Comparison of ENCODE assay signal across 11 mouse cellular contexts in genomic region chr1:72827411-72828315, GRCm38 (mm10). TPM values are rescaled to one million over a fixed set of nuclear protein-coding genes. Genes with fewer than 3 reads are reported as not detected.
DNase-seq lines count a peak whose midpoint lies in the region; ATAC-seq and TF ChIP-seq lines count a peak whose summit lies in the region.
"Had no signal": no experiment of that assay in that cellular context is flagged by ENCODE, and none has a peak within 500 bp of the region (broad histone marks: within the 10 kb centered on the region; RNA-seq: fewer than 3 reads in every experiment).

No protein-coding gene starts in this region.

- H3K27ac ChIP-seq in liver, postnatal 0 days (ENCODE audit: low read depth) = no peak overlapping the region
- H3K27ac ChIP-seq in embryonic facial prominence, embryonic 13.5 days = peak overlapping the region; percentile 78
- H3K27ac ChIP-seq in hindbrain, embryonic 16.5 days (ENCODE audit: low read depth, low read length) = peak overlapping the region; percentile 66
- H3K27ac ChIP-seq in neural tube, embryonic 12.5 days = peak overlapping the region; percentile 76; the same call in 1 of the 2 replicates

- peaks cover 20% of the 10 kb centered on the region for H3K27me3 ChIP-seq in liver, postnatal 0 days (ENCODE audit: insufficient read depth, low read length)
- peaks cover 3% of the 10 kb centered on the region; the same call in 1 of the 2 replicates for H3K27me3 ChIP-seq in embryonic facial prominence, embryonic 13.5 days
- H3K27me3 ChIP-seq in hindbrain, embryonic 16.5 days (replicated peaks; ENCODE audit: control insufficient read depth, insufficient read depth, low read length) = no peaks in the 10 kb centered on the region
- H3K27me3 ChIP-seq in neural tube, embryonic 12.5 days (replicated peaks) = no peaks in the 10 kb centered on the region

- peaks cover 8% of the 10 kb centered on the region; the same call in 1 of the 2 replicates for H3K4me1 ChIP-seq in liver, postnatal 0 days (ENCODE audit: insufficient read depth)
- H3K4me1 ChIP-seq in embryonic facial prominence, embryonic 13.5 days = peaks cover 42% of the 10 kb centered on the region
- peaks cover 27% of the 10 kb centered on the region for H3K4me1 ChIP-seq in hindbrain, embryonic 16.5 days (ENCODE audit: control insufficient read depth, insufficient read depth, low read depth, low read length)
- H3K4me1 ChIP-seq in neural tube, embryonic 12.5 days = peaks cover 31% of the 10 kb centered on the region

- peak overlapping the region; percentile 66 for H3K4me2 ChIP-seq in liver, postnatal 0 days (ENCODE audit: low read depth, low read length)
- H3K4me2 ChIP-seq in embryonic facial prominence, embryonic 13.5 days = peak overlapping the region; percentile 98
- peak overlapping the region; percentile 93 for H3K4me2 ChIP-seq in hindbrain, embryonic 16.5 days (ENCODE audit: low read length)
- H3K4me2 ChIP-seq in neural tube, embryonic 12.5 days (replicated peaks) = peak overlapping the region; percentile 93

- TF ChIP-seq CTCF in liver, postnatal 0 days (IDR thresholded peaks at IDR 0.05; ENCODE audit: low read depth) = no peak

- H3K9ac ChIP-seq in liver, postnatal 0 days (replicated peaks) = no peak overlapping the region; the same call in 1 of the 2 replicates
- peak overlapping the region; percentile 86 for H3K9ac ChIP-seq in embryonic facial prominence, embryonic 13.5 days
- peak overlapping the region; percentile 47 for H3K9ac ChIP-seq in hindbrain, embryonic 16.5 days (ENCODE audit: low read depth, low read length)
- H3K9ac ChIP-seq in neural tube, embryonic 12.5 days = peak overlapping the region; percentile 87

- H3K36me3 ChIP-seq in liver, postnatal 0 days (replicated peaks; ENCODE audit: insufficient read depth, low read length) = 0 out of 2 replicates have a peak, but pooled peaks cover 5% of the 10 kb centered on the region
- H3K36me3 ChIP-seq in embryonic facial prominence, embryonic 13.5 days = peaks cover 21% of the 10 kb centered on the region
- peaks cover 3% of the 10 kb centered on the region; the same call in 1 of the 2 replicates for H3K36me3 ChIP-seq in hindbrain, embryonic 16.5 days (ENCODE audit: control insufficient read depth, insufficient read depth, low read length)
- H3K36me3 ChIP-seq in neural tube, embryonic 12.5 days = peaks cover 28% of the 10 kb centered on the region; the same call in 1 of the 2 replicates

- 45% methylated on average over 12 of the region's 12 CpGs for whole genome bisulfite sequencing in liver, postnatal 0 days (ENCODE audit: insufficient replicate concordance)
- WGBS in embryonic facial prominence, embryonic 13.5 days = 26% methylated on average over 12 of the region's 12 CpGs
- WGBS in hindbrain, embryonic 16.5 days = 13% methylated on average over 12 of the region's 12 CpGs
- 13% methylated on average over 12 of the region's 12 CpGs for WGBS in neural tube, embryonic 12.5 days

- no peak for ATAC-seq in liver, postnatal 0 days
- no peak for ATAC-seq in embryonic facial prominence, embryonic 13.5 days (ENCODE audit: insufficient number of reproducible peaks, insufficient read depth, low FRiP score, low TSS enrichment, low read depth)
- peak; percentile 16 for ATAC-seq in hindbrain, embryonic 16.5 days
- ATAC-seq in neural tube, embryonic 12.5 days (ENCODE audit: low FRiP score, low read depth) = peak; percentile 23

- no peak for DNase-seq in liver, postnatal 0 days
- no peak for DNase-seq in liver
- DNase-seq in urinary bladder, postnatal 36 days (ENCODE audit: low spot score in 2 of 2) = no peak
- DNase-seq in thymus, postnatal 4 days = no peak
- no peak for DNase-seq in layer of hippocampus, adult 18-20 months (ENCODE audit: low spot score in 2 of 2)
- DNase-seq: cerebellum, adult 9-10 months; heart, postnatal 10 days had no signal

- TF ChIP-seq EP300 in liver, postnatal 0 days (IDR thresholded peaks at IDR 0.05; ENCODE audit: low read depth) = no peak

- no peaks in the 10 kb centered on the region for H3K9me3 ChIP-seq in liver, postnatal 0 days (ENCODE audit: low read length)
- no peaks in the 10 kb centered on the region; the same call in 1 of the 2 replicates for H3K9me3 ChIP-seq in embryonic facial prominence, embryonic 13.5 days
- no peaks in the 10 kb centered on the region for H3K9me3 ChIP-seq in hindbrain, embryonic 16.5 days (ENCODE audit: control insufficient read depth, low read length)
- no peaks in the 10 kb centered on the region for H3K9me3 ChIP-seq in neural tube, embryonic 12.5 days

- H3K4me3 ChIP-seq in liver, postnatal 0 days (ENCODE audit: low read depth, low read length) = peak overlapping the region; percentile 61
- peak overlapping the region; percentile 80 for H3K4me3 ChIP-seq in embryonic facial prominence, embryonic 13.5 days
- H3K4me3 ChIP-seq in hindbrain, embryonic 16.5 days (ENCODE audit: low read length) = peak overlapping the region; percentile 85
- peak overlapping the region; percentile 82 for H3K4me3 ChIP-seq in neural tube, embryonic 12.5 days

RNA-seq across cellular contexts. Expression of gene Igfbp2, which starts 3.4 kb away (rescaled TPM):
- 3,364 and 3,428 TPM in 2 replicates for polyA plus RNA-seq in liver, postnatal 0 days (2015; fragmentation: Nextera tagmentation; extraction: Ambion mirVana)
- polyA plus RNA-seq in embryonic facial prominence, embryonic 13.5 days (2015; fragmentation: Nextera tagmentation; extraction: Ambion mirVana) = 469 and 555 TPM in 2 replicates
- 465 and 469 TPM in 2 replicates for polyA plus RNA-seq in hindbrain, embryonic 16.5 days (2015; fragmentation: Nextera tagmentation; extraction: Ambion mirVana)
- polyA plus RNA-seq in neural tube, embryonic 12.5 days (2016; fragmentation: Nextera tagmentation; extraction: Ambion mirVana) = 410 and 431 TPM in 2 replicates
- 10 to 100 TPM; 35.9 to 42.9 TPM for total RNA-seq in layer of hippocampus, adult 18-20 months (2021)
- total RNA-seq: monocyte, adult 5-6 weeks had no signal

RNA-seq across cellular contexts. Expression of gene Igfbp5, which starts 47.0 kb away (rescaled TPM):
- polyA plus RNA-seq in liver, postnatal 0 days (2015; fragmentation: Nextera tagmentation; extraction: Ambion mirVana) = 2.4 and 2.5 TPM in 2 replicates
- 141 and 165 TPM in 2 replicates for polyA plus RNA-seq in embryonic facial prominence, embryonic 13.5 days (2015; fragmentation: Nextera tagmentation; extraction: Ambion mirVana)
- polyA plus RNA-seq in hindbrain, embryonic 16.5 days (2015; fragmentation: Nextera tagmentation; extraction: Ambion mirVana) = 51.9 and 65.1 TPM in 2 replicates
- polyA plus RNA-seq in neural tube, embryonic 12.5 days (2016; fragmentation: Nextera tagmentation; extraction: Ambion mirVana) = 128 and 150 TPM in 2 replicates
- total RNA-seq in layer of hippocampus, adult 18-20 months (2021) = 10 to 100 TPM; 77.4 to 83.5 TPM

Comparison
In these comparisons a context has a peak if more than half of its experiments do, and no peak if none do; other contexts are left out.
1. ATAC-seq: peak in hindbrain, embryonic 16.5 days (single experiment) and neural tube, embryonic 12.5 days (single experiment); none in liver, postnatal 0 days (single experiment) and embryonic facial prominence, embryonic 13.5 days (single experiment).
2. RNA of gene Igfbp5, which starts 47.0 kb away (polyA plus RNA-seq): 128 to 150 TPM in neural tube, embryonic 12.5 days, 141 to 165 TPM in embryonic facial prominence, embryonic 13.5 days and 51.9 to 65.1 TPM in hindbrain, embryonic 16.5 days; 2.4 to 2.5 TPM in liver, postnatal 0 days; every median in the first group is over 10 times any median in the second.
3. Peak in every context shown above with its lines, with median percentiles within 50 percentile points of each other: H3K4me2 ChIP-seq and H3K4me3 ChIP-seq.